In the genomic region with DNA sequence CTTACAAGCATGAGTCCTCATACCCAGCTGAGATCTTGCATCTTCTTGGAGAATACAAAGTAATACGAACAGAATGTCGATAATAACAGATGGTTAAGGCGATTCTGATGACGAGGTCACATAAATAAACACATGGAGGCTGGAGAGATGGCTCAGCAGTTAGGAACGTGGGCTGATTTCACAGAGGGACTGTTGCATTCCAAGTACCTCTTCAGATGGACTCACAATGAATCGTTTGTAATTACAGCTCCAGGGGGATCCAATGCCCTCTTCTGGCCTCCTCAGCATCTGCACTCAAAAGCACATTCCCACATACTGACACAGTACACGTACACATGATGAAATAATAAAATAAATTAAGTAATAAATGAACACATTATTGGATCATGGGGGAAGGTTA, we compare ENCODE assay signal across 30 mouse cellular contexts.
DNase-seq lines count a peak whose midpoint lies in the region; ATAC-seq and TF ChIP-seq lines count a peak whose summit lies in the region.
"Had no signal": no experiment of that assay in that cellular context is flagged by ENCODE, and none has a peak within 500 bp of the region (broad histone marks: within the 10 kb centered on the region; RNA-seq: fewer than 3 reads in every experiment).

No protein-coding gene starts in this region.

- H3K9me3 ChIP-seq in liver, postnatal 0 days (ENCODE audit: low read length): no peaks in the 10 kb centered on the region
- H3K9me3 ChIP-seq in liver, embryonic 11.5 days (ENCODE audit: control insufficient read depth, low read length): no peaks in the 10 kb centered on the region
- H3K9me3 ChIP-seq: embryonic facial prominence, embryonic 12.5 days; hindbrain, embryonic 13.5 days; limb, embryonic 13.5 days; liver, embryonic 12.5 days; midbrain, embryonic 10.5 days; midbrain, embryonic 15.5 days had no signal

- no peak overlapping the region for H3K9ac ChIP-seq in liver, postnatal 0 days (replicated peaks)
- H3K9ac ChIP-seq in liver, embryonic 11.5 days (ENCODE audit: low read depth, low read length): no peak overlapping the region
- H3K9ac ChIP-seq: embryonic facial prominence, embryonic 12.5 days; hindbrain, embryonic 13.5 days; limb, embryonic 13.5 days; liver, embryonic 12.5 days; midbrain, embryonic 15.5 days had no signal

- 0 out of 2 replicates have a peak, but pooled peaks have one; percentile 7 for TF ChIP-seq CTCF in liver, postnatal 0 days (IDR thresholded peaks at IDR 0.05; ENCODE audit: low read depth)
- TF ChIP-seq CTCF in cortical plate, adult 2 months (IDR thresholded peaks at IDR 0.05; ENCODE audit: extremely low read depth, insufficient read depth, low read length): 0 out of 2 replicates have a peak, but pooled peaks have one; percentile 4

- peak; percentile 61 for DNase-seq in heart, adult 11 months
- no peak for DNase-seq in heart, postnatal 4 days
- no peak for DNase-seq in liver, postnatal 0 days
- no peak for DNase-seq in liver, embryonic 11.5 days (ENCODE audit: low spot score)
- DNase-seq in 3134 (ENCODE audit: extremely low read depth, insufficient read length, low spot score): peak; percentile 52
- no peak for DNase-seq in right cerebral cortex, adult 18-20 months
- DNase-seq: adrenal gland, adult 2 months; adrenal gland, postnatal 36 days; cerebellum, adult 8-10 months; cerebellum, postnatal 36 days; embryo, embryonic 11 days; gastrocnemius, postnatal 14 days; heart, adult 18-20 months; heart, postnatal 36 days; kidney, adult 8-10 months; kidney, postnatal 10 days; lung, adult 2 months; spleen, adult 18-20 months; thymus, postnatal 14 days had no signal

- WGBS in liver, postnatal 0 days (ENCODE audit: insufficient replicate concordance): 86% methylated on average over 7 of the region's 7 CpGs
- 89% methylated on average over 7 of the region's 7 CpGs for WGBS in liver, embryonic 11.5 days

- H3K4me1 ChIP-seq in liver, postnatal 0 days (ENCODE audit: insufficient read depth): no peaks in the 10 kb centered on the region
- H3K4me1 ChIP-seq in liver, embryonic 11.5 days (replicated peaks; ENCODE audit: control insufficient read depth, insufficient read depth, low read length): no peaks in the 10 kb centered on the region
- no peaks in the 10 kb centered on the region for H3K4me1 ChIP-seq in cortical plate, adult 2 months (ENCODE audit: control insufficient read depth, insufficient read depth, low read length)
- H3K4me1 ChIP-seq: embryonic facial prominence, embryonic 12.5 days; hindbrain, embryonic 13.5 days; liver, embryonic 12.5 days; midbrain, embryonic 10.5 days; midbrain, embryonic 15.5 days had no signal

- TF ChIP-seq POLR2A in cortical plate, adult 2 months (IDR thresholded peaks at IDR 0.05; ENCODE audit: extremely low read depth, insufficient read depth, low read length): no peak

- no peak for ATAC-seq in liver, postnatal 0 days
- no peak for ATAC-seq in liver, embryonic 11.5 days (replicated peaks; ENCODE audit: low FRiP score)
- no peak for ATAC-seq in cerebellum, adult (ENCODE audit: insufficient number of reproducible peaks, low FRiP score, low TSS enrichment)
- ATAC-seq: activated CD4-positive, CD25-positive, alpha-beta regulatory T cell, adult 4 months; forebrain, embryonic 14.5 days; liver, embryonic 12.5 days; midbrain, embryonic 15.5 days had no signal

- H3K27ac ChIP-seq in liver, postnatal 0 days (ENCODE audit: low read depth): no peak overlapping the region
- H3K27ac ChIP-seq in liver, embryonic 11.5 days (ENCODE audit: low read depth, low read length): no peak overlapping the region
- H3K27ac ChIP-seq in cortical plate, adult 2 months (ENCODE audit: insufficient read depth, low read length): no peak overlapping the region
- H3K27ac ChIP-seq: embryonic facial prominence, embryonic 12.5 days; hindbrain, embryonic 13.5 days; limb, embryonic 13.5 days; liver, embryonic 12.5 days; midbrain, embryonic 10.5 days; midbrain, embryonic 15.5 days had no signal

- no peaks in the 10 kb centered on the region for H3K36me3 ChIP-seq in liver, postnatal 0 days (replicated peaks; ENCODE audit: insufficient read depth, low read length)
- H3K36me3 ChIP-seq in liver, embryonic 11.5 days (ENCODE audit: control insufficient read depth, insufficient read depth, low read length): no peaks in the 10 kb centered on the region
- H3K36me3 ChIP-seq: embryonic facial prominence, embryonic 12.5 days; hindbrain, embryonic 13.5 days; limb, embryonic 13.5 days; liver, embryonic 12.5 days; midbrain, embryonic 10.5 days; midbrain, embryonic 15.5 days had no signal

- H3K4me3 ChIP-seq in liver, postnatal 0 days (ENCODE audit: low read depth, low read length): no peak overlapping the region
- no peak overlapping the region for H3K4me3 ChIP-seq in liver, embryonic 11.5 days (ENCODE audit: low read depth, low read length)
- H3K4me3 ChIP-seq in cortical plate, adult 2 months (ENCODE audit: insufficient read depth, low read length): no peak overlapping the region
- H3K4me3 ChIP-seq: embryonic facial prominence, embryonic 12.5 days; hindbrain, embryonic 13.5 days; limb, embryonic 13.5 days; liver, embryonic 12.5 days; midbrain, embryonic 10.5 days; midbrain, embryonic 15.5 days had no signal

- TF ChIP-seq EP300 in liver, postnatal 0 days (IDR thresholded peaks at IDR 0.05; ENCODE audit: low read depth): no peak

- no peak overlapping the region for H3K4me2 ChIP-seq in liver, postnatal 0 days (ENCODE audit: low read depth, low read length)
- no peak overlapping the region for H3K4me2 ChIP-seq in liver, embryonic 11.5 days
- H3K4me2 ChIP-seq: embryonic facial prominence, embryonic 12.5 days; heart, embryonic 11.5 days; hindbrain, embryonic 13.5 days; limb, embryonic 13.5 days; liver, embryonic 12.5 days; midbrain, embryonic 15.5 days had no signal

- no peaks in the 10 kb centered on the region for H3K27me3 ChIP-seq in liver, postnatal 0 days (ENCODE audit: insufficient read depth, low read length)
- H3K27me3 ChIP-seq in liver, embryonic 11.5 days (replicated peaks; ENCODE audit: control insufficient read depth, insufficient read depth, low read length): no peaks in the 10 kb centered on the region
- H3K27me3 ChIP-seq: embryonic facial prominence, embryonic 12.5 days; hindbrain, embryonic 13.5 days; limb, embryonic 13.5 days; liver, embryonic 12.5 days; midbrain, embryonic 15.5 days had no signal

Comparison
In these comparisons a context has a peak if more than half of its experiments do, and no peak if none do; other contexts are left out.
1. DNase-seq: peak in heart, adult 11 months (single experiment) and 3134 (single experiment); none in heart, postnatal 4 days (single experiment), liver, postnatal 0 days (single experiment), liver, embryonic 11.5 days (single experiment) and right cerebral cortex, adult 18-20 months (single experiment).